Mouse (Mus musculus) Patski (cell line): ENCODE results near the gene Pate2. TPM values are rescaled to one million over a fixed set of nuclear protein-coding genes. Genes with fewer than 3 reads are reported as not detected.

Source experiments
- ATAC-seq: fragments of 100-300 bp; one replicate; pipeline ENCODE4 v1.8.0; 2021
- CTCF ChIA-PET: fragments of 350-600 bp; sonication (Branson Sonifier 250); formaldehyde crosslinking; loops from one replicate; lab custom pipeline; 2022; ENCODE audit warnings: inconsistent platforms; lab: Charles Lee
- POLR2A ChIA-PET: fragments of 350-600 bp; sonication (Branson Sonifier 250); formaldehyde crosslinking; loops from one replicate; lab custom pipeline; 2022; ENCODE audit warnings: antibody characterized with exemption, inconsistent platforms; lab: Charles Lee
- DNase-seq: peaks from one replicate; pipeline ENCODE4 v3.0.0-alpha.2; 2011; ENCODE audit warnings: low read depth, low spot score
- H3K27me3 ChIP-seq: fragments of 371-371 bp; one replicate; pipeline ENCODE4 v1.5.1; 2021
- CTCF ChIP-seq: fragments of 100-300 bp; IDR thresholded peaks from one replicate; pipeline ENCODE4 v1.5.1; 2021
- in situ Hi-C: fragments of 300-500 bp; cut with MboI; formaldehyde crosslinking; loops from 3 replicates; pipeline ENCODE4 v1.11.1; 2018; ENCODE audit warnings: low pct_unique_long_range_greater_than_20kb, mixed read lengths
- polyA plus RNA-seq: library from polyadenylated mRNA; unstranded; gene quantifications from one replicate; pipeline ENCODE4 v1.2.3, GENCODE M21; 2021

Pate2 gene
- 0.28 TPM for polyA plus RNA-seq

DNA sequence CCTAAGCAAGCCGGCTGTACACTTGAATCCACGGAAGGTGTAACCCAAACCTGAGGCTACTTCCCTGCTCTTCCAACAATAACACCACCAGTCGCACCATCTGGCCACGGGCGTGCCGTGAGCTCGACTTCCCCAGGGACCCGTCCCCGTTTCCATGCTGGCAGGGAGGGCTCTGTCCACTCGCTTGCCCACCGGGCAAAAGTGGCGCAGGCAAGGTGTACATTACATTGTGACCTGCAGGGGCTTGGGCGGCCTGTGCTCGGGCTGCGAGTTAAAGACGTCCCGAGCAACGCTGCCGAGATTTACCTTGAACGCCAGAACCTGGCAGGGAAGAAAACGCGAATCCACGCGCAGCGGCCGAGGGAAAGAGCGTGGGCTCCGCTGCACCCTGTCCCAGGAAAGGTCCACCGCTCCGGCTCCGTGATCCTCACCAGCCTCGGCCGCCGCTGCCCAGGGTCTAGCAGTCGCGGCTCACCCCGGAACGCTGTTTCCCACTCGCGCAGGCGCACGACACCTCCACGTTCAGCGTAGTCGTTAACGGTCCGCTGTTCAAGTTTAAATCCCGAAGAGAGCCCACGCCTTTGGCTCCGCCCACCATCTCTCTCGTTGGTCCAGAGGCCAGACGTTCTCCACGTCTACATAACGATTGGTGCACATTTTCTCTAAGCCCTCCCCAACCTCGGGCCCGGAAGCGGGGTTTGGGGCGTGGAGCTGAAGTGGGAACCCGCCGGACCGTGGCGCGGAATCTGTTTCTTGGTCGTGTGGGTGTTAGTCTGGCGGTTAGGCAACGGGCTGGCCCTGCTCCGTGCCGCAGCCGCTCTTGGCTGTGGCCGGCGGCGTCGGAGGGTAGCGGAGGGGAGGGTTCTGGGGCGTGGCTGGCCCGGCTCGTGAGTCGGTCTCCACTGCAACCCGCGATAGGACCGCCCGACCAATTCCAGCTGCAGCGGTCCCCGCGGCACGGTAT, at the start of gene Pate2, which contains the start of gene Hyls1:
Gene Pate2, plus strand, starts transcription at position 714 of the 964 bp plus-strand sequence.
Gene Hyls1, minus strand, starts transcription at position 828 of the 964 bp plus-strand sequence.
- no peak for TF ChIP-seq CTCF
- ATAC-seq (peak; percentile 99), DNase-seq (peak; percentile 79)
- no peaks in the 10 kb centered on the region for H3K27me3 ChIP-seq
- in situ Hi-C loops, result no loop called here
- CTCF ChIA-PET, result interaction anchor here (1.6 kb wide), 1 partner anchor 288 kb away, joined by 5 read pairs; no protein-coding TSS in a partner anchor
- POLR2A ChIA-PET, result no interaction called here

DNA sequence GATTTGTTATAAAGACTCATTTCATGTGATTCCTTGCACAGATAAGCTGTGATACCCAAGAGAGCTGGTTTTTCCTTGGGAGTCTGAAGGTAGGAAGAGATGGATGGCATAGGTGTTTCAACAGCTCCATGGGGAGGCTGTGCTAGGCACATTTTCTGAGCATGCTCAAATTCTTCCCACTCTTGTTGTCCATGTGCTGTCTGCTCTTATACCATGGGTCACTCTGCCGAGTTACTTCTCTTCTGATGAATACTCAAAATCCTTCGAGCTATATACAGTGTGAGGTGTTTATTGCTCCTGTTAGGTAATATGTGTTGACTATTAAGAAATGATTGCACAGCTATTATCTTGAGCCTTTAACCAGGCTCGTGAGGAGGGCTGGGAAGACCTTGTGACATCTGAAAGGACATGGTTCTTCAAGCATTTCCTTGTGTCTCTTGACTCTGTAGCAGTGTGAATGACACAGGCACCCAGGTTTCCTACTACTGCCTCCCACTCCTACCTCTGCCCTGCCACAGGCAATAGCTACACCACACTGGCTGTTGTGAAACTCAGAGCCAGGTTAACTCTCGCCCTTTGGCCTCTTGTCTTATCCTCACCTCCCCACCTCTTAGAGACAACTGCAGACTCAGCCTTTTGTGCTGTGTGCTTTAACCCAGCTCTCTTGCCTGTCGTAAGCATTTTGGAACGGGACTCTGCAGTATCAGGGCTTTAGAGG, 49.3 kb upstream of the Pate2 start:
- ChIA-PET CTCF (interaction anchor here (1.4 to 1.6 kb wide), 3 partner anchors 8 to 21 kb away, joined by 4 to 5 read pairs (median 4); no protein-coding TSS in a partner anchor), POLR2A (no interaction called here)
- ATAC-seq (no peak), DNase-seq (no peak)
- no peaks in the 10 kb centered on the region for H3K27me3 ChIP-seq
- no peak for TF ChIP-seq CTCF
- in situ Hi-C loops, result no loop called here

DNA sequence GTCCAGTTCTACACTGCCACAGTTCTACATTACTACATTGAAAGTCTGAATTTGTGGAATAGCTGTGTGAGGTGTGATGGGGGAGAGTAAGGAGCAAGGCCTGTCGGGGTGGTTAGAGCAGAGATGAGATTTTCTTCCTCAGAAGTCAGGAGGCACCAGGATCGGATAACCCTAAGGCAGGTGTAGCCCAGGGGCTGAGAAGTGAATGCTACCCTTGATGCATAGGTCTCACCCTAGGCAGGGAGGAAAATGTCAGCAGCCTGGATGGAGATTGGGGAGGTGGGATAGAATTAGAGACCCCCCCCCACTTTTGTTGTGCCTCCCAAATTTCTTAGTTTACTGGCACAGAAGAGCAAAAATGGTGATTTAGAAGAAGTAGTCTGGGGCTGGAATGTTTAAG, 47.8 kb upstream of the Pate2 start:
- POLR2A ChIA-PET, result no interaction called here
- in situ Hi-C loops, result no loop called here
- DNase-seq (no peak), ATAC-seq (no peak)
- H3K27me3 ChIP-seq, result peaks cover 4% of the 10 kb centered on the region
- TF ChIP-seq CTCF, result no peak
- CTCF ChIA-PET, result interaction anchor here (0.7 to 1.6 kb wide), 4 partner anchors 12 to 244 kb away, joined by 3 to 5 read pairs (median 4); no protein-coding TSS in a partner anchor

DNA sequence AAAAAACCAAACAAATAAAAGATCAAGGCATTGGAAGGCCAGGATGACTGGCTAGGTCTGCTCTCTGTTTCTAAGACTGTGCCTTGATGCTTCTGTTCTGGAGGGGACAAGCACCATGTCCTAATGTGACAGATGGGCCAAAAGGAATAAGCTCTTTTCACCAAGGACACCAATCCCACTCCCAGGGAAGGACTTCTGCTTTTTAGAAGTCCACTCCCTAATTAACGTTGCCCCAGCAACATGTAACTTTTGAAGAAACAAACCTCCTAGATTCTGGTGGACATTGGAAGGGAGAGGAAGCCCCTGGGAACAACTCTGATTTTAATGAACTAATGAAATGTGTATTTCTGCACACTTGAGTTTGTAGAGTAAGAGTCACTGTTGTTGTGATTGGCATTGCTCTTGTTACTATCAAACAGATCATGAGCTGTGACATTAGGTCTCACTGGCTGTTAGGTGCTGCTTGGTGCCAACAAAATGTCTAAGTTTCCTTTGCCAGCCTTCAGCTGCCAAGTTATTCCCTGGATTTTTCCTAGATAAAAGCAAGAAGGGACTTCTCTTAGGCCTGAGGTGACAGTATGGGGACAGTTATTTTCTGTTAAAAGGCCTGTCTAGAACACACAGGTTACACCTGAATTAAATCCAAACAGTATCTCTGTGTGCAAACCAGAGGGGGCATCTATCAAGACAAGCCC, 47.1 kb upstream of the Pate2 start:
- DNase-seq, result no peak

DNA sequence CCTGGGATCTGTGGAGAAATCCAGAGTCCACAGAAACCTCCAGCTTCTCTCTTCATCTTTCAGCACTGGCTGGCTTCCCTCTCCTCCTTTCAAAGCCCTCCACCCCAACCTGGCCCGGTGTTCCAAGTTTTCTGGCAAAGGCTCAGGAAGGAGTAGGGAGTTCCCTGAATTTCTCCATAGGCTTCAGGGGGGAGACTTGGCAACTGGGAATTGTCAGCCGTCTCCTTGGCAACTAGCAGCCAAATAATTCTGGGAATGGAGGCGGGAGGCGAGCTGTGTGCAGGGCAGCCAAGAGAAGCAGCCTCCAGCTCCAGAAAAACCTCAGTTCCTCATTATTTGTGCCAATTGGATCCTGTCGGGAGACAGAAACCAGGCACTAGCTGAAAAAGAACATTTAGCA, 46.5 kb upstream of the Pate2 start:
- H3K27me3 ChIP-seq, result peaks cover 4% of the 10 kb centered on the region
- in situ Hi-C loops, result no loop called here
- ChIA-PET POLR2A (interaction anchor here (1.4 kb wide), 1 partner anchor 11 kb away, joined by 6 read pairs; no protein-coding TSS in a partner anchor), CTCF (interaction anchor here (0.9 to 1.7 kb wide), 8 partner anchors 11 to 245 kb away, joined by 3 to 12 read pairs (median 4); no protein-coding TSS in a partner anchor)
- no peak for TF ChIP-seq CTCF
- DNase-seq, result no peak
- ATAC-seq, result no peak

More for the DNA sequence above, 47.1 kb upstream of the Pate2 start:
- in situ Hi-C loops, result no loop called here
- no peak for ATAC-seq
- no peak for TF ChIP-seq CTCF
- CTCF ChIA-PET, result interaction anchor here (0.7 to 1.7 kb wide), 9 partner anchors 11 to 244 kb away, joined by 3 to 12 read pairs (median 4); no protein-coding TSS in a partner anchor
- POLR2A ChIA-PET, result interaction anchor here (1.4 kb wide), 1 partner anchor 11 kb away, joined by 6 read pairs; no protein-coding TSS in a partner anchor
- peaks cover 4% of the 10 kb centered on the region for H3K27me3 ChIP-seq

DNA sequence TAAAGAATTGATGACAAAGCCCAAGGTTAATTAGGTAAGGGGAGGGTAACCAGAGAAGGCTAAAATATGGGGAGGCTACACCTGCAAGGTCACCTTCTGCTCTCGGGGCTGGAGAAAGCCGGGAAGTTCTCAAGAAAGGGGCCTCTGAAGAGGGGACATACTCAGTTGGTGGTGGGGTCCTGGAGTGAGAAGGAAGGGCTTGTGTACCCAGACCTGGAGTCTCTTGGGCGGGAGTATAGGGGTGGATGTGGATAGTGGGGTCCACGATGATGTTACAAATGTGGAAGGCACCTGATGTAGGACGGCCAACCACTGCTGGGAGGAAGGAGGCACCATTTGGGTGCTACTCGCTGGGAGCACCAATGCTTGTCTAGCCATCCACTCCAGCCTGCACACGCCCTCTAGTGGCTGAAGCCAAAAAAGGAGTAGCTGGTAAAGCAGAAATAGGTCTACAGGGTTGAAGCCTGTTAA, 46.1 kb upstream of the Pate2 start:
- ATAC-seq, result peak; percentile 47
- TF ChIP-seq CTCF, result peak; percentile 75
- H3K27me3 ChIP-seq, result peaks cover 4% of the 10 kb centered on the region
- POLR2A ChIA-PET, result interaction anchor here (1.4 kb wide), 1 partner anchor 10 kb away, joined by 6 read pairs; no protein-coding TSS in a partner anchor
- DNase-seq, result peak; percentile 24
- in situ Hi-C loops, result no loop called here
- CTCF ChIA-PET, result interaction anchor here (0.7 to 1.8 kb wide), 13 partner anchors 11 to 254 kb away, joined by 3 to 12 read pairs (median 4); no protein-coding TSS in a partner anchor

DNA sequence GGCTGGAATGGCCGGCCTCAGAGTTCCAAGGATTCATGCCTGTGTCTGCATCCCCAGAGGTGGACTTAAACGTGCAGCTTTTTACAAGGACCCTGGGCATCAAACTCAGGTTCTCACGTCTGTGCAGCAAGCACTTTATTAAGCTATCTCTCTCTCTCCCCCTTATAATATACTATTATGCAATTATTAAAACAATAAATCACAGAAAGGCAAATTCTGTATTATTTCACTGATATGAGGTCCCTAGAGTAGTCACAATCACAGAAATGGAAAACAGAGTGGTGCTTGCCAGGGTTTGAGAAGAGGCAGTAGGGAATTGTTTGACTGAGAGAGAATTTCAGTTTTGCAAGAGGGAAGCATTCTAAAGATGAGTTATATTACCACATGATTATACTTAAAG, 40.9 kb upstream of the Pate2 start:
- ChIA-PET CTCF (interaction anchor here (1.4 to 1.5 kb wide), 2 partner anchors 13 to 250 kb away, joined by 3 to 4 read pairs; no protein-coding TSS in a partner anchor), POLR2A (no interaction called here)
- no peak for ATAC-seq
- in situ Hi-C loops, result loop anchor here (25.0 kb wide), 1 partner anchor 492 kb away; no protein-coding TSS in a partner anchor
- no peak for TF ChIP-seq CTCF
- DNase-seq, result no peak
- peaks cover 4% of the 10 kb centered on the region for H3K27me3 ChIP-seq

DNA sequence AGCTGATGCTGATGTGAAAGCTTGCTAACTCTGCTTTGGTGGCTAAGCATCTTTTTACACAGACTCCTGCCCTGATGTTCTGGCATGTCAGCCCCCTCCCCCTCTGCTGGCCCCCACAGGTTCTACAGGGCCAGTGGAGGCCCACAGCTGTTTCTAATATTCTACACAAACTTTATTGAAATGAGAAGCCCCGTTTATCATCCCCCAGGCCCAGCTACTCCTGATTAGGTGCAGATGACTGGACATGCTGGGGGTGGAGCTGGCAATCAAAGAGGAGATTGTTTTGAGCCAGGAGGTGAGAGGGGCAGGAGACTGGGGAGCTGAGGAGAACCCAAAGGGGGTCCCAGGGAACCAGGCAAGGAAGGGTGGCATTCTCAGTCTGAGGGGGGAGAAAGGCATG, 40.3 kb upstream of the Pate2 start:
- TF ChIP-seq CTCF, result no peak
- no peak for ATAC-seq
- POLR2A ChIA-PET, result no interaction called here
- DNase-seq, result no peak
- CTCF ChIA-PET, result interaction anchor here (1.5 kb wide), 1 partner anchor 13 kb away, joined by 3 read pairs; no protein-coding TSS in a partner anchor
- in situ Hi-C loops, result loop anchor here (5.0 to 25.0 kb wide), 4 partner anchors 112 to 492 kb away; no protein-coding TSS in a partner anchor
- peaks cover 4% of the 10 kb centered on the region for H3K27me3 ChIP-seq

DNA sequence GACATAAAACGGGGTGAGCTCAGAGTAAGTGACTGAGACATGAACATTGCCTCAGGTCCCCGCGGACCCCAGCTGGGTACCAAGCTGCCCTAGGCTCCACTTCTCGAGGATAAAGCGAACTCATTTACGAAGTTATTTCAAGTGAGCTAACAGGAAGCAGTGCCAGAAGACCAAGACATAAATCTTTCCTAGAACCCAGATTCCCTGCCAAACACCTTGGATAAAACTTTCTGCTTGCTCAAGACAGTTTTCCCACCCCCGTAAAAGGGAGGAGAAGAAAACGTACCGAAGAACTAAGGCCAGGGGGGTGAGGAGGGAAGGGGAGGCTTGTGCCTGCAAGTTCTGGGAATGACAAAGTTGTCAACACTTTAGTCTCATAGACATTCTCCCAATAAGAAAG, 36.8 kb upstream of the Pate2 start:
- no peak for TF ChIP-seq CTCF
- DNase-seq (no peak), ATAC-seq (no peak)
- CTCF ChIA-PET, result interaction anchor here (4.8 kb wide), 1 partner anchor 249 kb away, joined by 54 read pairs; no protein-coding TSS in a partner anchor
- in situ Hi-C loops, result loop anchor here (5.0 to 25.0 kb wide), 4 partner anchors 116 to 496 kb away; no protein-coding TSS in a partner anchor
- no peaks in the 10 kb centered on the region for H3K27me3 ChIP-seq
- POLR2A ChIA-PET, result no interaction called here
